Mouse (Mus musculus) embryonic facial prominence, embryonic 14.5 days (tissue): ENCODE data around the gene Col6a5. TPM values are rescaled to one million over a fixed set of nuclear protein-coding genes. Genes with fewer than 3 reads are reported as not detected.

ENCODE experiments used
- ATAC-seq: fragments of 200-750 bp; cut with Nextera tagmentation; 2 replicates; pipeline ENCODE4 v1.8.0; 2017; ENCODE audit warnings: low read depth, moderate number of reproducible peaks, moderate TSS enrichment
- DNase-seq: peaks from one replicate; pipeline ENCODE4 v3.0.0-alpha.2; 2015; ENCODE audit warnings: low spot score
- H3K27ac ChIP-seq: fragments of 300-500 bp; sonication (generic); replicated peaks from 2 replicates; pipeline ENCODE4 v1.5.1; 2014; ENCODE audit warnings: low read depth, mild to moderate bottlenecking, low read length, moderate library complexity
- H3K27me3 ChIP-seq: fragments of 300-500 bp; sonication (generic); replicated peaks from 2 replicates; pipeline ENCODE4 v1.6.1; 2014; ENCODE audit warnings: low read length; ENCODE audit not compliant: control insufficient read depth, insufficient read depth
- H3K36me3 ChIP-seq: fragments of 300-500 bp; sonication (generic); 2 replicates; pipeline ENCODE4 v1.6.1; 2014; ENCODE audit warnings: low read length, mixed read lengths; ENCODE audit not compliant: control insufficient read depth, insufficient read depth
- H3K4me1 ChIP-seq: fragments of 300-500 bp; sonication (generic); 2 replicates; pipeline ENCODE4 v1.6.1; 2014; ENCODE audit warnings: antibody characterized with exemption, low read length; ENCODE audit not compliant: control insufficient read depth, insufficient read depth
- H3K4me2 ChIP-seq: fragments of 300-500 bp; sonication (generic); 2 replicates; pipeline ENCODE4 v1.6.1; 2014; ENCODE audit warnings: low read depth, mild to moderate bottlenecking, low read length, moderate library complexity, mixed read lengths
- H3K4me3 ChIP-seq: fragments of 300-500 bp; sonication (generic); 2 replicates; pipeline ENCODE4 v1.5.1; 2014; ENCODE audit warnings: low read depth, mild to moderate bottlenecking, low read length
- H3K9ac ChIP-seq: fragments of 300-500 bp; sonication (generic); 2 replicates; pipeline ENCODE4 v1.6.1; 2014; ENCODE audit warnings: low read depth, mild to moderate bottlenecking, low read length, moderate library complexity, mixed read lengths
- H3K9me3 ChIP-seq: fragments of 300-500 bp; sonication (generic); 2 replicates; pipeline ENCODE4 v1.6.1; 2016; ENCODE audit warnings: low read length; ENCODE audit not compliant: control insufficient read depth
- WGBS: fragments of 180-500 bp; shearing (Covaris S2); extraction: QIAGEN DNeasy Blood & Tissue Kit; methylation state at CpG from one replicate; pipeline ENCODE4 v1.1.7; 2014; 5-methylcytosine and 5-hydroxymethylcytosine counted together
- polyA plus RNA-seq: library from polyadenylated mRNA; unstranded; fragments of >200 nt; fragmentation: Nextera tagmentation; extraction: Ambion mirVana; gene quantifications from 2 replicates; pipeline ENCODE4 v1.2.1, GENCODE M21; 2014

The Col6a5 gene
- polyA plus RNA-seq, 1 experiment from 2014 or later = 0.17 TPM

- H3K4me1 ChIP-seq = no peaks in the 10 kb centered on the region
- no peaks in the 10 kb centered on the region for H3K9me3 ChIP-seq
- H3K4me3 ChIP-seq = no peak overlapping the region
- WGBS = 52% methylated on average over 6 of the region's 6 CpGs
- H3K27me3 ChIP-seq = no peaks in the 10 kb centered on the region
- DNase-seq (no peak), ATAC-seq (no peak)
- no peak overlapping the region for H3K4me2 ChIP-seq
- no peak overlapping the region for H3K9ac ChIP-seq
- H3K27ac ChIP-seq = no peak overlapping the region
- no peaks in the 10 kb centered on the region for H3K36me3 ChIP-seq
Observed at GRCm38 (mm10) chr9:105976314-105976713, 15.9 kb upstream of the Col6a5 start.

GRCm38 (mm10) chr9:105973736-105974135 is 13.3 kb upstream of the Col6a5 start:
- no peak for DNase-seq
- Histone ChIP-seq H3K36me3 (no peaks in the 10 kb centered on the region), H3K27ac (no peak overlapping the region), H3K4me3 (no peak overlapping the region), H3K9me3 (no peaks in the 10 kb centered on the region), H3K27me3 (no peaks in the 10 kb centered on the region), H3K9ac (no peak overlapping the region), H3K4me2 (no peak overlapping the region), H3K4me1 (no peaks in the 10 kb centered on the region)
- WGBS = 66% methylated on average over 1 of the region's 1 CpGs
- ATAC-seq = no peak

DNA sequence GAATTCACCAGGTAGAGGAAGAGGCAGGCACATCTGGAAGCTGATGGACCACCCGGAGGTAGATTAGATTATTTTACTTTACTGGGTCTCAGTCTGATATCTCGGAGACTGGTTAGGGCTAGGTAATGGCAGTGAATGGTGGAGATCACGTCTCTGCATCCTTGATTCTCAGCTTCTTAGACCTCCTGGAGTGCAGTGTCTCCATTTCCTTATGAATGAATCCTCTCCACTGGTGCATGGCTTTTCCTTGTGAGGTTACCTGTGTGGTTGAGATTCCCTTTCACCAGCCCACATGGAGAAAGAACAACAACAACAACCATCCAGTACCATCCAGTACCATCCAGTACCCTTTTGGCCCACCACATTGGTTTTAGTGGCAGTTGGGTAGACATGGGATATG is 11.6 kb upstream of the Col6a5 start:
- ATAC-seq (no peak), DNase-seq (no peak)
- Histone ChIP-seq H3K4me2 (no peak overlapping the region), H3K27ac (no peak overlapping the region), H3K4me3 (no peak overlapping the region), H3K36me3 (no peaks in the 10 kb centered on the region), H3K9ac (no peak overlapping the region), H3K4me1 (no peaks in the 10 kb centered on the region), H3K27me3 (no peaks in the 10 kb centered on the region), H3K9me3 (no peaks in the 10 kb centered on the region)
- WGBS = 83% methylated on average over 3 of the region's 3 CpGs

DNA sequence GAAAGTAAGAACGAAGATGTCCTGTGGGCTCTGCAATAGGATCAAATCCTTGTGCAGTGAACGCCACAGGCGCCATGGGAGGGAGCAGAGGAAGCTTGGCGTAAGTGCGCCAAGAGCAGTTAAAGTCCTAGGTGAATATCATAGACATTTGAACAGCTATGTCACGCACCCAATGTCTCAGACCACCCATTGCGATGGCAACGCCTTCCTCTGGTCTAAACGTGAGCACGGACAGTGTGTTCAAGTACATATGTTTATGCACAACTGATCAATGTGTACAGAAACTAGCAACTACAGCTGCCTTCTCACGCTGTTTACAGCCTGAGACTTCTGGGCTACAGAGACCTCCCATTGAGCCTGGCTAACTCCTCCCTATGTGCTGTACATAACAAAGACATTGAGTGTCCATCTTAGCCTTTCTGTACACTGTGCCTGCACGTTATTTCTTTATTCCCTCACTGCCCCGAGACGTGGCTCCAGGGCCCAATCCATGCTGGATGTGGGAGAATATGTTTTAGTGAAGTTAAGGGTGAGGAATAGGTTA is 11.0 kb upstream of the Col6a5 start:
- 91% methylated on average over 14 of the region's 14 CpGs for WGBS
- ATAC-seq = no peak
- no peak overlapping the region for H3K4me2 ChIP-seq
- H3K9ac ChIP-seq = no peak overlapping the region
- no peak overlapping the region for H3K27ac ChIP-seq
- H3K27me3 ChIP-seq = no peaks in the 10 kb centered on the region
- H3K36me3 ChIP-seq = no peaks in the 10 kb centered on the region
- no peak overlapping the region for H3K4me3 ChIP-seq
- H3K4me1 ChIP-seq = no peaks in the 10 kb centered on the region
- no peak for DNase-seq
- no peaks in the 10 kb centered on the region for H3K9me3 ChIP-seq

- H3K4me1 ChIP-seq = no peaks in the 10 kb centered on the region
- H3K9ac ChIP-seq = no peak overlapping the region
- no peak overlapping the region for H3K4me2 ChIP-seq
- no peaks in the 10 kb centered on the region for H3K9me3 ChIP-seq
- H3K27me3 ChIP-seq = no peaks in the 10 kb centered on the region
- 77% methylated on average over 5 of the region's 5 CpGs for WGBS
- H3K27ac ChIP-seq = no peak overlapping the region
- ATAC-seq (no peak), DNase-seq (no peak)
- H3K36me3 ChIP-seq = no peaks in the 10 kb centered on the region
- H3K4me3 ChIP-seq = no peak overlapping the region
Observed at GRCm38 (mm10) chr9:105970901-105971300, 10.5 kb upstream of the Col6a5 start.

GRCm38 (mm10) chr9:105967976-105968375 is 7.5 kb upstream of the Col6a5 start:
- WGBS = 73% methylated on average over 5 of the region's 5 CpGs
- H3K27ac ChIP-seq = no peak overlapping the region
- ATAC-seq = no peak

DNA sequence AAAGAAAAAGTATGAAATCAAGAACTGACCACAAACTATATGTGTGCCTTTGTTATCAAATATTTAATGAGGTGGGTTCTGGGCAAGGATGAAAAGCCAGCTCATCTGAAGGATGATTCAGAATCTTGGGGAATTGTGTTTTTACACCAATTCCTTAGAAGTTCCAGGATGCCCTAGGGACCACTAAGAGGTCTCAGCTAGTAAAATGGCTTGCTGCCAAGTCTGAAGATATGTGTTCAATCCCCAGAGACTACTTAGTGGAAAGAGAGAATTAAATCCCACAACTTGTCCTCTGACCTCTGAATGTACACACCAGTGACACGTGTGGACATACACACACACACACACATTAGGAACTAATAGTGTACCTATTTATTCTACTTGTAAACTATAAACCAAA is 1.3 kb downstream of the Col6a5 start:
- H3K4me2 ChIP-seq = no peak overlapping the region
- WGBS = 55% methylated on average over 1 of the region's 1 CpGs
- no peaks in the 10 kb centered on the region for H3K9me3 ChIP-seq
- DNase-seq = peak; percentile 50
- no peak overlapping the region for H3K27ac ChIP-seq
- H3K36me3 ChIP-seq = no peaks in the 10 kb centered on the region
- H3K4me1 ChIP-seq = peaks cover 6% of the 10 kb centered on the region
- ATAC-seq = no peak
- no peak overlapping the region for H3K9ac ChIP-seq
- no peak overlapping the region for H3K4me3 ChIP-seq
- H3K27me3 ChIP-seq = no peaks in the 10 kb centered on the region; the same call in 1 of the 2 replicates

More at GRCm38 (mm10) chr9:105967976-105968375, 7.5 kb upstream of the Col6a5 start:
- Histone ChIP-seq H3K4me2 (no peak overlapping the region), H3K9me3 (no peaks in the 10 kb centered on the region), H3K4me3 (no peak overlapping the region), H3K27me3 (no peaks in the 10 kb centered on the region), H3K9ac (no peak overlapping the region), H3K36me3 (no peaks in the 10 kb centered on the region), H3K4me1 (no peaks in the 10 kb centered on the region)
- DNase-seq = no peak

GRCm38 (mm10) chr9:105949755-105950154 is 10.7 kb downstream of the Col6a5 start:
- WGBS = 95% methylated on average over 1 of the region's 1 CpGs
- Histone ChIP-seq H3K36me3 (no peaks in the 10 kb centered on the region), H3K4me2 (no peak overlapping the region), H3K27me3 (0 out of 2 replicates have a peak, but pooled peaks cover 3% of the 10 kb centered on the region), H3K9me3 (no peaks in the 10 kb centered on the region), H3K4me3 (no peak overlapping the region), H3K9ac (no peak overlapping the region), H3K4me1 (no peaks in the 10 kb centered on the region), H3K27ac (no peak overlapping the region)
- no peak for DNase-seq
- no peak for ATAC-seq

DNA sequence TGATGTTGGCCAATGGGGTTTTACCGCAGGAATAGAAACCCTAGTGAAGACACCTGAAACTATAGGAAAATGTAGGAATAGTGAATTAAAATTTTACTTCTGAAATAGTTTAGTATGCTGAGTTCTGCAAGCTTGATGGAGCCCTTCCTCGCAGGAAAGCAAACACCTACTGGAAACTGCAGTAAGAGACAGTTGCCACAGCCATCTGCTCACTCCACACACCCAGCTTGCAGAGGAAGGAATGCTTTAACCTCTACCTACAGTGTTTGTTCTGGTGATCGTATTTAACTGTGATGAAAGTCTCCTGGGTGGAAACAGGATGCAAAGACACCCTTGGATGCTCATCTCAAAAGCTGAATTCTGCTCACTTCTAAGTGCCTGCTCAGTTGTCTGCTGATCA is 12.9 kb downstream of the Col6a5 start:
- Histone ChIP-seq H3K9me3 (no peaks in the 10 kb centered on the region), H3K27ac (no peak overlapping the region), H3K4me3 (no peak overlapping the region), H3K4me2 (no peak overlapping the region), H3K27me3 (no peaks in the 10 kb centered on the region), H3K36me3 (no peaks in the 10 kb centered on the region), H3K9ac (no peak overlapping the region), H3K4me1 (no peaks in the 10 kb centered on the region)
- WGBS = 79% methylated on average over 3 of the region's 3 CpGs
- DNase-seq (no peak), ATAC-seq (no peak)
